Mouse (Mus musculus) cerebellum, adult (tissue): ENCODE results near the gene Il7r.

Source experiments
- ATAC-seq: cut with Nextera tagmentation; 2 replicates; pipeline ENCODE4 v1.9.2; 2017; ENCODE audit warnings: mild to moderate bottlenecking, moderate library complexity, mixed read lengths; ENCODE audit not compliant: insufficient number of reproducible peaks, low FRiP score, low TSS enrichment

The Il7r gene

GRCm38 (mm10) chr15:9472618-9473017 lies 57.4 kb downstream of the Il7r start:
- ATAC-seq, result no peak

DNA sequence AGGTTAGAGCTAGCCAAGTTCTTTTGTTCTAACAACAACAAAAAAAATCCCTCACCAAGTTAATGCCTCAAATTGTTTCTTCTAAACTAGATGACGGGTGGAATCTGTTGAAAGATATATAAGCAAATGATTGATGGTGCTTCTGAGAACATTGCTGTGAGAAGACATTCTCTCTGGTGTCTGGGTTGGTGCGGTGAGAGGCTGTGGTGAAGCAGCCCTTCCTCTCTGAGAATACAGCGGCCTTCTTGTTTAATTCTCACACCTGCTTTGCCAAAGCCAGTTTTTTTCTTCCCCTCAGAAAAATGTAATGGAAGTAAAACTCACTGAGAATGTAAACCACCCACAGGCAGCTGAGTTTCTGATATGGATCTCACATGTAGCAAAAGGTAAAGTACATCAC lies 57.8 kb downstream of the Il7r start:
- ATAC-seq, result no peak

GRCm38 (mm10) chr15:9471053-9471685 lies 58.8 kb downstream of the Il7r start:
- ATAC-seq, result peak; percentile 81

DNA sequence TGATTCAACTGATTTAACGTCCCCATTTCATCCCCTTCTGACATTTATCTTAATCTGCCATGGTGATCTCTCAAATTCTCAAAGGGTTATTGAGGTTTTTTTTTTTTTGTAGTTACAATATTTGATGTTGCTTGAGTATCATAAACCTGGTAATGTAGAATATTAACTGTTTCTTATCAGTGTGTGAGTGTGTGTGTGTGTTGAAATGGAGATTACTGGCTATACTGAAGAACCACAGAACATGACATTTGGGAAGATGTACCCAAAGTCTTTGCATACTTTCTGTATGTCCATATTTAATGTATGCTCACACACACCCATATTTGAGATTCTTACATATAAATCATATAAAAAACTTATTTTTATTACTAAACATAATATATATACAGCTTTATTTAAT lies 65.9 kb downstream of the Il7r start:
- ATAC-seq, result no peak

DNA sequence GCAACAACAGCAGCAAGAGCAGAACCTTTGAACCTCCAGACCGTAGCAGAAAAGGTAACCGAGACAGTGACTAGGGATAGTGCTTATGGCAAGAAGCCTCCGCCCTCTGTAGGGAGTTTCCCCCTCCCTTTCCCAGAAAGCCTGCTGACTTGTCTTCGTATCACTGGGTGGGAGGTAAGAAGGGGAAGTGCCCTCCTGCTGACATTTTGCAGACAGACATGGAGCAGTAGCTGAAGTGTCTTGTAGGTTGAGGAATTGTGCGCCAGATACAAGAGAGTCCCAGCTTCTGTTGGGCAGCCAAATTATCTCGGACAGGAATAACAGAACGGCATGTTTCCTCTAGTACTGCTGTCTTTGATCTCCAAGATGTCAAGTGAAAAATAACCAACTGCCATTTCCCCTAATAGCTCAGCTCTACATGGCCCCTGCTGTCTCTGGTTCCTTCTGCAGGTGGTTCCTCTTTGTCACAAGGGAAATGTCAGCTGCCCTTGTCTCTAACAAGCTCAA lies 66.4 kb downstream of the Il7r start:
- peak; percentile 46; the same call in 1 of the 2 replicates for ATAC-seq
